Mouse (Mus musculus) lung, adult 2 months (tissue): ENCODE results near the gene Fnbp1. TPM values are rescaled to one million over a fixed set of nuclear protein-coding genes. Genes with fewer than 3 reads are reported as not detected.

Source experiments
- DNase-seq: peaks from one replicate; pipeline ENCODE4 v3.0.0; 2022
- H3K4me1 ChIP-seq: fragments of 200-500 bp; 2 replicates; pipeline ENCODE4 v1.6.1; 2011; ENCODE audit warnings: low read length; ENCODE audit not compliant: control insufficient read depth, insufficient read depth
- H3K4me3 ChIP-seq: fragments of 200-500 bp; replicated peaks from 2 replicates; pipeline ENCODE3; 2011; ENCODE audit warnings: low read depth, mild to moderate bottlenecking, control low read depth, low read length; ENCODE audit errors: extremely low read depth
- CTCF ChIP-seq: fragments of 200-500 bp; IDR thresholded peaks from 2 replicates; pipeline ENCODE4 v1.5.1; 2011; ENCODE audit warnings: mild to moderate bottlenecking, low read length, control low read depth; ENCODE audit not compliant: insufficient read depth
- POLR2A ChIP-seq: fragments of 200-500 bp; IDR thresholded peaks from 2 replicates; pipeline ENCODE4 v1.6.1; 2011; ENCODE audit warnings: low read depth, mild to moderate bottlenecking, control low read depth, low read length, borderline replicate concordance; ENCODE audit errors: extremely low read depth
- WGBS: fragments of 180-500 bp; shearing (Covaris S2); methylation state at CpG from one replicate; pipeline ENCODE4 v1.1.7; 2018; 5-methylcytosine and 5-hydroxymethylcytosine counted together
- polyA plus RNA-seq: library from polyadenylated mRNA; depleted of rRNA; stranded (reverse); fragments of >200 nt; gene quantifications from 2 replicates; pipeline ENCODE4 v1.2.3, GENCODE M21; 2012; rRNA removed

Fnbp1 gene
- polyA plus RNA-seq, 1 experiment = 47.4 TPM

- WGBS = 93% methylated on average over 10 of the region's 10 CpGs
- no peaks in the 10 kb centered on the region for H3K4me1 ChIP-seq
- no peak for DNase-seq
- no peak overlapping the region for H3K4me3 ChIP-seq
- TF ChIP-seq POLR2A (no peak), CTCF (no peak)
Measured at GRCm38 (mm10) chr2:31002857-31003256, 139.0 kb downstream of the Fnbp1 start.

GRCm38 (mm10) chr2:30998443-30999260, 143.2 kb downstream of the Fnbp1 start:
- Histone ChIP-seq H3K4me3 (no peak overlapping the region), H3K4me1 (no peaks in the 10 kb centered on the region)
- 82% methylated on average over 8 of the region's 8 CpGs for WGBS
- TF ChIP-seq CTCF = no peak
- no peak for TF ChIP-seq POLR2A
- no peak for DNase-seq

- 68% methylated on average over 11 of the region's 11 CpGs for WGBS
- no peak for TF ChIP-seq POLR2A
- no peak for TF ChIP-seq CTCF
- H3K4me1 ChIP-seq = no peaks in the 10 kb centered on the region
- no peak for DNase-seq
- no peak overlapping the region for H3K4me3 ChIP-seq
Measured at GRCm38 (mm10) chr2:30995432-30995996, 146.3 kb downstream of the Fnbp1 start.

GRCm38 (mm10) chr2:30994853-30995252, 147.0 kb downstream of the Fnbp1 start:
- no peak overlapping the region for H3K4me3 ChIP-seq
- TF ChIP-seq CTCF (no peak), POLR2A (no peak)
- H3K4me1 ChIP-seq = no peaks in the 10 kb centered on the region
- DNase-seq = no peak
- 91% methylated on average over 4 of the region's 4 CpGs for WGBS

- no peak for DNase-seq
- no peaks in the 10 kb centered on the region for H3K4me1 ChIP-seq
- no peak overlapping the region for H3K4me3 ChIP-seq
- TF ChIP-seq POLR2A (no peak), CTCF (no peak)
- 83% methylated on average over 9 of the region's 9 CpGs for WGBS
Measured at GRCm38 (mm10) chr2:30990221-30990620, 151.6 kb downstream of the Fnbp1 start.

GRCm38 (mm10) chr2:30985111-30986020, 156.4 kb downstream of the Fnbp1 start:
- WGBS = 30% methylated on average over 17 of the region's 17 CpGs
- H3K4me3 ChIP-seq = no peak overlapping the region
- H3K4me1 ChIP-seq = peaks cover 7% of the 10 kb centered on the region
- DNase-seq = peak; percentile 74
- TF ChIP-seq CTCF (no peak), POLR2A (peak; percentile 26; the same call in 1 of the 2 replicates)

GRCm38 (mm10) chr2:30983024-30983423, 158.8 kb downstream of the Fnbp1 start:
- DNase-seq = no peak
- Histone ChIP-seq H3K4me3 (no peak overlapping the region), H3K4me1 (peaks cover 7% of the 10 kb centered on the region)
- TF ChIP-seq CTCF (no peak), POLR2A (no peak)
- 38% methylated on average over 7 of the region's 7 CpGs for WGBS

- under 1% methylated on average over 66 of the region's 66 CpGs for WGBS
Measured at GRCm38 (mm10) chr2:30981790-30982513, 159.9 kb downstream of the Fnbp1 start, which contains the start of the genes BC005624 and Usp20. Gene BC005624 (minus strand): TSS chr2:30982201. Gene Usp20 (plus strand): TSS chr2:30982279.

More at GRCm38 (mm10) chr2:30981790-30982513, 159.9 kb downstream of the Fnbp1 start, which contains the start of the genes BC005624 and Usp20:
- DNase-seq = peak; percentile 98
- TF ChIP-seq POLR2A (peak; percentile 85; the same call in 1 of the 2 replicates), CTCF (no peak)
- Histone ChIP-seq H3K4me3 (peak within 1 kb of the TSS; percentile 87), H3K4me1 (peaks cover 7% of the 10 kb centered on the region)

Other genes with a start within 250 kb of the Fnbp1 start
- gene Ptges, start 212.1 kb downstream of the Fnbp1 start, polyA plus RNA-seq = 39.2 and 42.3 TPM in 2 replicates
- gene Tor1b, start 189.0 kb downstream of the Fnbp1 start, polyA plus RNA-seq = 23.6 and 30.2 TPM in 2 replicates
- 33.3 and 37.4 TPM in 2 replicates for gene Tor1a, start 174.1 kb downstream of the Fnbp1 start, polyA plus RNA-seq
- 19.7 and 33.2 TPM in 2 replicates for gene BC005624, start 159.8 kb downstream of the Fnbp1 start, polyA plus RNA-seq
- gene Usp20, start 159.7 kb downstream of the Fnbp1 start, polyA plus RNA-seq = 14.6 and 18.5 TPM in 2 replicates
- gene Gpr107, start 10.3 kb upstream of the Fnbp1 start, polyA plus RNA-seq = 20.8 and 24.4 TPM in 2 replicates
- 2.2 and 2.5 TPM in 2 replicates for gene Ncs1, start 103.8 kb upstream of the Fnbp1 start, polyA plus RNA-seq
- gene Hmcn2, start 172.4 kb upstream of the Fnbp1 start, polyA plus RNA-seq = 10.8 and 16.8 TPM in 2 replicates